Mouse (Mus musculus) ES-Bruce4 (cell line): ENCODE results near the gene Xpo4. TPM values are rescaled to one million over a fixed set of nuclear protein-coding genes. Genes with fewer than 3 reads are reported as not detected.
"Not testable (repeated sequence)": the region's sequence is repeated elsewhere in the genome, so short reads cannot be mapped to it uniquely, and the experiment has no call there.

Source experiments
- H3K27ac ChIP-seq: 2 replicates; pipeline ENCODE4 v1.5.1; 2012; ENCODE audit warnings: low read length, inconsistent platforms; ENCODE audit not compliant: insufficient read depth
- H3K27me3 ChIP-seq: 2 replicates; pipeline ENCODE4 v1.6.1; 2012; ENCODE audit warnings: mild to moderate bottlenecking, low read length, inconsistent platforms; ENCODE audit not compliant: control insufficient read depth, poor library complexity, insufficient read depth, severe bottlenecking
- H3K36me3 ChIP-seq: 2 replicates; pipeline ENCODE4 v1.6.1; 2012; ENCODE audit warnings: inconsistent platforms, mild to moderate bottlenecking, low read length, moderate library complexity; ENCODE audit not compliant: control insufficient read depth, poor library complexity, insufficient read depth, severe bottlenecking
- H3K4me1 ChIP-seq: one replicate; pipeline ENCODE4 v1.8.1; 2011; ENCODE audit warnings: low read length; ENCODE audit not compliant: control insufficient read depth, insufficient read depth
- H3K4me3 ChIP-seq: 2 replicates; pipeline ENCODE4 v1.5.1; 2011; ENCODE audit warnings: low read depth, mild to moderate bottlenecking, low read length
- H3K9ac ChIP-seq: 2 replicates; pipeline ENCODE4 v1.6.1; 2012; ENCODE audit warnings: low read depth, mild to moderate bottlenecking, inconsistent platforms; ENCODE audit not compliant: poor library complexity, severe bottlenecking
- H3K9me3 ChIP-seq: replicated peaks from 2 replicates; pipeline ENCODE4 v1.6.1; 2012; ENCODE audit warnings: mild to moderate bottlenecking, low read length, inconsistent platforms; ENCODE audit not compliant: control insufficient read depth, poor library complexity, insufficient read depth, severe bottlenecking
- CTCF ChIP-seq: IDR thresholded peaks from one replicate; pipeline ENCODE4 v1.8.1; 2011; ENCODE audit warnings: low read depth, low read length
- EP300 ChIP-seq: IDR thresholded peaks from 2 replicates; pipeline ENCODE4 v1.6.1; 2011; ENCODE audit warnings: low read depth, low read length; ENCODE audit not compliant: insufficient read depth
- POLR2A ChIP-seq: IDR thresholded peaks from one replicate; pipeline ENCODE4 v1.8.1; 2011; ENCODE audit warnings: low read length; ENCODE audit not compliant: insufficient read depth
- polyA plus RNA-seq: library from polyadenylated mRNA; stranded (reverse); fragments of >200 nt; gene quantifications from 2 replicates; pipeline ENCODE4 v1.2.4, GENCODE M21; 2011; ENCODE audit warnings: low read depth; ENCODE audit not compliant: missing spikeins, insufficient read depth, insufficient read length

Gene Xpo4
- polyA plus RNA-seq, 1 experiment, result 64.1 TPM

DNA sequence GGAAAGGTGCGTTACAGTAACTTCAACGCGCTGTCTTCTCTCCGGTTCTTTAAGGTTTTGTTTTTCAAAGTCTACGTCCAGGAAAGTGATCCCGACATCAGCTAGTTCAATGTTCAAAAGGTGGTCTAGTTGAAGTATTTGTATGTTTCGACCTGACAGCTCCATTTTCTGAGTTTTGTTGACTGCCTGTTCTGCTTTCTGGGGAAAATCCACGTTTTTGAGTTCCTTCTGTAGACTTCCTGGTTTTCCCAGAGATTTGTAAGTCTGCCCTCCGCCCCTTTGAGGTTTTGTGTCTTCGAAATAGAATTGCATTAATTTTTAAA is 359 bp upstream of the Xpo4 start:
- no peak for TF ChIP-seq POLR2A
- TF ChIP-seq EP300, result no peak
- no peak for TF ChIP-seq CTCF
- Histone ChIP-seq H3K4me3 (peak overlapping the region; percentile 87), H3K27ac (peak overlapping the region; percentile 10; the same call in 1 of the 2 replicates), H3K4me1 (no peaks in the 10 kb centered on the region), H3K27me3 (no peaks in the 10 kb centered on the region), H3K9me3 (no peaks in the 10 kb centered on the region), H3K9ac (peak overlapping the region; percentile 79), H3K36me3 (peaks cover 5% of the 10 kb centered on the region; the same call in 1 of the 2 replicates)

DNA sequence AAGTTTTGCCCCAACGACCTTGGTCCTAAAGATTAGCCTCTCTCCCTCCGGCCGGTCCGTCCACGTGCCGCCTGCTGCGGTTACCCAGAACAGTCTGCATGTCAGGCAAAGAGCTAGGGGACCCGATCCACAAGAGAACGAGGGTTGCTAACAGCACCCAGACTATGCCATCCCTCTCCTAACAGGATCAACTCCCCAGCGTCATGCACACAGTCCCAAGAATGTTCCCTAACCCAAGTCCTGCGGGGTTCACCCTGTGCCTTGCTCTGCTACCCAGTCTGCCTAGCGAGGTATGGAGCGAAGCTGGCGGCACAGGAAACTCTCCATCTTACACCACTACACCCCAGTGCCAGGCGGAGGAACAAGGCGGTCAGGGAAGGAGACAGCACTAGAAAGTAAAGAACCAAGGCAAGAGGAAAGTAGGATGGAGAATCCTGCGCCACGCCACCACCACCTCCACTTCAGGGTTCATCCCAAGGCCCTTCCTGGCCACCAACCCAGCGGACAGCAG is 864 bp downstream of the Xpo4 start:
- H3K9ac ChIP-seq, result peak overlapping the region; percentile 79
- H3K36me3 ChIP-seq, result peaks cover 7% of the 10 kb centered on the region
- H3K27ac ChIP-seq, result peak overlapping the region; percentile 3; the same call in 1 of the 2 replicates
- H3K27me3 ChIP-seq, result no peaks in the 10 kb centered on the region
- H3K4me1 ChIP-seq, result no peaks in the 10 kb centered on the region
- H3K4me3 ChIP-seq, result peak overlapping the region; percentile 87
- no peaks in the 10 kb centered on the region for H3K9me3 ChIP-seq
- TF ChIP-seq POLR2A, result no peak
- no peak for TF ChIP-seq CTCF
- TF ChIP-seq EP300, result no peak

DNA sequence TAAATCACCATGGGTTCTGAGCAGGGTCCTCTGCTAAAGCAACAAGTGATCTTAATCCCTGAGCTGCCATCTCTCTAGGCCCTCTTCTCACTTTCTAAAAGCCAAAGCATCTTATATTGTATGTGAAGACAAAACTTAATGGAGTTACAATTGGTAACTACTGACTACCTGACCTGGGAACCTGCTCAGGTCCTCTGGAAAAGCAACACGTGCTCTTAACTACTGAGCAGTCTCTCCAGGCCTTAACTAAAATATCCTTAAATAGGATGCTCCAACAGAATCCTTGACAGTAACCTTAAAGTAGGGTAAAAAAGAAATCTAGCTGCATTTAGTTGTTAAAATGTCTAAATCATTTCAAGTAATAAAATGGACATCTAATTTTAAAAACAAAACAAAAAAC is 1.6 kb downstream of the Xpo4 start:
- no peaks in the 10 kb centered on the region for H3K27me3 ChIP-seq
- H3K9me3 ChIP-seq, result no peaks in the 10 kb centered on the region
- no peak overlapping the region for H3K27ac ChIP-seq
- TF ChIP-seq EP300 (no peak), CTCF (no peak), POLR2A (no peak)
- peak overlapping the region; percentile 23; the same call in 1 of the 2 replicates for H3K4me3 ChIP-seq
- peaks cover 7% of the 10 kb centered on the region for H3K36me3 ChIP-seq
- H3K9ac ChIP-seq, result peak overlapping the region; percentile 79
- no peaks in the 10 kb centered on the region for H3K4me1 ChIP-seq

DNA sequence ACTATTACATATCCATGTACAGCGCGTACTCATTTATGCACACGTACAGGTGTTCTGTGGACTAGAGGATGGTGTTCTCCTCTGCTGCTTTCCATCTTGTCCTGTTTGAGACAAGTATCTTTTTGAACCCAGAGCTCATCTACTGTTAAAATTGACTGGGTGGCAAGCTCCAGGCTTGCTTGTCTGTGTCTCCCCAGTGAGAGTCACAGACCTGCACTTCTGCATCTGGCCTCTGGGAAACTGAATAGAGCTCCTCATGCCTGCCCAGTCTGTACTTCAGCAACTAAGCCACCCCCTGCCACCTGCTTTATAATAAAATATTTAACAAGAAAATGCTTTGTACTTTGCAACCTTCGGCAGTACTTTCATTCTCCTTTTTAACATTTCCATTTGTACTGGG is 6.9 kb downstream of the Xpo4 start:
- Histone ChIP-seq H3K27ac (peak overlapping the region; percentile 49; the same call in 1 of the 2 replicates), H3K9ac (no peak overlapping the region), H3K36me3 (peaks cover 10% of the 10 kb centered on the region), H3K9me3 (no peaks in the 10 kb centered on the region), H3K4me1 (no peaks in the 10 kb centered on the region), H3K27me3 (no peaks in the 10 kb centered on the region), H3K4me3 (no peak overlapping the region)
- TF ChIP-seq POLR2A (no peak), CTCF (no peak), EP300 (no peak)

DNA sequence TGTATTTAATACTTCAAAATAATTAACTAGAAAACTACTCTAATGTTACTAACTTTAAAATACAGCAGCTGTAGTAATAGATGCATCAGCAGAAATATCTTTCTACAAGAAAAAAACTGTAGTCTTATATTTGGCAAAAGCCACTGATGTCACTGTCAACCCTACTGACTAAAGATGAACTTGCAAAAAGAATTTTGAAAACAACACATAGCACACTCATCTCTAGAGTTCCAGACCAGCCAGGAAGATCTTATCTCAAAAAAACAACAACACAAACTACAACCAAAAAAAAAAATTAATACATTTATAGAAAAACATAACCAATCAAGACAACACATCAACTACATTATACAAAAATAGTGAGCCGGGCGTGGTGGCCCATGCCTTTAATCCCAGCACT is 7.7 kb downstream of the Xpo4 start:
- peaks cover 12% of the 10 kb centered on the region for H3K36me3 ChIP-seq
- no peak overlapping the region for H3K4me3 ChIP-seq
- H3K4me1 ChIP-seq, result peaks cover 2% of the 10 kb centered on the region
- H3K27ac ChIP-seq, result no peak overlapping the region
- H3K9ac ChIP-seq, result no peak overlapping the region
- H3K9me3 ChIP-seq, result no peaks in the 10 kb centered on the region
- H3K27me3 ChIP-seq, result no peaks in the 10 kb centered on the region
- no peak for TF ChIP-seq CTCF
- TF ChIP-seq POLR2A, result no peak
- no peak for TF ChIP-seq EP300

DNA sequence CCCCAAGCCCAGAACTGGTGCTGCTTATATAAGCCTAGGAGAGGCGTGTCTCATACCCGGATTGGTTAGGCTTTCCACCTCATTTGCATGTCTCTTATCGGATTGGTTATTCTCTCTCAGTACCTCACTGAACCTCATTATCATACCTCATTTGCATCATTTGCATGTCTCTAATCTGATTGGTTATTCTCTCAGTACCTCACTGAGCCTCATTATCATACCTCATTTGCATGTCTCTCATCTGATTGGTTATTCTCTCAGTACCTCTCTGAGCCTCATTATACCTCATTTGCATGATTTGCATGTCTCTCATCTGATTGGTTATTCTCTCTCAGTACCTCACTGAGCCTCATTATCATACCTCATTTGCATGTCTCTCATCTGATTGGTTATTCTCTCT is 8.7 kb downstream of the Xpo4 start:
- peaks cover 11% of the 10 kb centered on the region for H3K36me3 ChIP-seq
- H3K9me3 ChIP-seq, H3K27me3 ChIP-seq, H3K9ac ChIP-seq, H3K4me1 ChIP-seq, H3K4me3 ChIP-seq, H3K27ac ChIP-seq: not testable (repeated sequence)
